Mouse (Mus musculus) embryo, embryonic 11 days (tissue): ENCODE results near the gene Tmem45a.

Source experiments
- DNase-seq: peaks from one replicate; pipeline ENCODE4 v3.0.0-alpha.2; 2015

Gene Tmem45a

GRCm38 (mm10) chr16:56795481-56796139 lies 90.4 kb downstream of the Tmem45a start, which contains the start of gene Adgrg7:
TSS of gene Adgrg7 (minus strand) at chr16:56795855.
- no peak for DNase-seq

GRCm38 (mm10) chr16:56794383-56795144 lies 91.4 kb downstream of the Tmem45a start:
- no peak for DNase-seq

GRCm38 (mm10) chr16:56793778-56794177 lies 92.2 kb downstream of the Tmem45a start:
- no peak for DNase-seq

DNA sequence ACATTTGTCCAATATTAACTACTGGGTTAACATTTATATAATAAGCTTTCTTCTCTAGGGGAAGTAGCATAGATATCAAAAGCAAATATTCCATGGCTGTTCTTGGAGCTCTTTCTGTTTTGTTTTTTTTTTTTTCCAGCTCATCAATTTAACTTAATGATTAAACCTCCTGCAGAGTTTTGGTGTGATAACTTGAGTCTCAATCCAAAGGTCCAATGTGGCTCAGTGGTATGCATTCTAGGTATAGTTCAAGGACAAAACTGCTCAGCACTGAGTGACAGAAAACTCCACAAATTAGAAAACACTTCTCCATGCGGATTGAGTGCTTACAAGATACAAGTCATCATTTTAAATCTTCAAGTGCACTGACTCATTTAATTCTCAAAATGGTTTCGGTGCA lies 100.0 kb downstream of the Tmem45a start:
- DNase-seq, result no peak

- DNase-seq, result peak; percentile 56
Measured at GRCm38 (mm10) chr16:56771163-56772105, 114.5 kb downstream of the Tmem45a start.
